Mouse (Mus musculus): ENCODE results near the gene Surf1. TPM values are rescaled to one million over a fixed set of nuclear protein-coding genes. Genes with fewer than 3 reads are reported as not detected.
A peak's percentile ranks its signal among the peaks of the same experiment; 100 is the strongest.

The Surf1 gene
- polyA plus RNA-seq (2015; fragmentation: Nextera tagmentation; extraction: Ambion mirVana) = 51.9 and 57.3 TPM in 2 replicates

GRCm38 (mm10) chr2:26915927-26916728, at the start of gene Surf1, which contains the start of gene Surf2:
Gene Surf1, minus strand, starts transcription at chr2:26916530.
Gene Surf2, plus strand, starts transcription at chr2:26916367.
- H3K4me3 ChIP-seq (ENCODE audit: low read length) = peak within 1 kb of the TSS; percentile 67
- ATAC-seq (ENCODE audit: low read depth) = peak; percentile 76
- WGBS = 2% methylated on average over 47 of the region's 47 CpGs
- H3K9ac ChIP-seq (ENCODE audit: low read length) = peak within 1 kb of the TSS; percentile 88
- no peaks in the 10 kb centered on the region for H3K9me3 ChIP-seq (ENCODE audit: control insufficient read depth, low read length)
- H3K27me3 ChIP-seq (ENCODE audit: control insufficient read depth, insufficient read depth, low read depth, low read length) = no peaks in the 10 kb centered on the region
- H3K4me1 ChIP-seq (replicated peaks; ENCODE audit: control insufficient read depth, insufficient read depth, low read length) = peaks cover 33% of the 10 kb centered on the region
- peak within 1 kb of the TSS; percentile 83 for H3K4me2 ChIP-seq (ENCODE audit: low read depth, low read length)
- peak within 1 kb of the TSS; percentile 51 for H3K27ac ChIP-seq (ENCODE audit: low read length)
- peaks cover 49% of the 10 kb centered on the region for H3K36me3 ChIP-seq (ENCODE audit: control insufficient read depth, insufficient read depth, low read length)

- no peak for ATAC-seq (ENCODE audit: low read depth)
- peaks cover 13% of the 10 kb centered on the region for H3K4me1 ChIP-seq (replicated peaks; ENCODE audit: control insufficient read depth, insufficient read depth, low read length)
- H3K4me2 ChIP-seq (ENCODE audit: low read depth, low read length) = peak overlapping the region; percentile 91
- WGBS = 10% methylated on average over 14 of the region's 14 CpGs
- H3K9me3 ChIP-seq (ENCODE audit: control insufficient read depth, low read length) = peaks cover 3% of the 10 kb centered on the region; the same call in 1 of the 2 replicates
- peaks cover 8% of the 10 kb centered on the region for H3K36me3 ChIP-seq (ENCODE audit: control insufficient read depth, insufficient read depth, low read length)
- peak overlapping the region; percentile 97 for H3K9ac ChIP-seq (ENCODE audit: low read length)
- peak overlapping the region; percentile 99 for H3K27ac ChIP-seq (ENCODE audit: low read length)
- H3K4me3 ChIP-seq (ENCODE audit: low read length) = peak overlapping the region; percentile 93
- no peaks in the 10 kb centered on the region for H3K27me3 ChIP-seq (ENCODE audit: control insufficient read depth, insufficient read depth, low read depth, low read length)
Observed at GRCm38 (mm10) chr2:26964724-26965370, 48.5 kb upstream of the Surf1 start.

GRCm38 (mm10) chr2:26963923-26964723, 47.8 kb upstream of the Surf1 start, which contains the start of gene Rexo4:
Gene Rexo4, minus strand, starts transcription at chr2:26964386.
- H3K36me3 ChIP-seq (ENCODE audit: control insufficient read depth, insufficient read depth, low read length) = peaks cover 12% of the 10 kb centered on the region
- H3K9me3 ChIP-seq (ENCODE audit: control insufficient read depth, low read length) = peaks cover 3% of the 10 kb centered on the region; the same call in 1 of the 2 replicates
- peak; percentile 96 for ATAC-seq (ENCODE audit: low read depth)
- peak within 1 kb of the TSS; percentile 99 for H3K27ac ChIP-seq (ENCODE audit: low read length)
- H3K4me1 ChIP-seq (replicated peaks; ENCODE audit: control insufficient read depth, insufficient read depth, low read length) = peaks cover 13% of the 10 kb centered on the region
- peak within 1 kb of the TSS; percentile 97 for H3K9ac ChIP-seq (ENCODE audit: low read length)
- H3K4me3 ChIP-seq (ENCODE audit: low read length) = peak within 1 kb of the TSS; percentile 93
- no peaks in the 10 kb centered on the region for H3K27me3 ChIP-seq (ENCODE audit: control insufficient read depth, insufficient read depth, low read depth, low read length)
- peak within 1 kb of the TSS; percentile 91 for H3K4me2 ChIP-seq (ENCODE audit: low read depth, low read length)
- WGBS = under 1% methylated on average over 50 of the region's 50 CpGs

- peaks cover 38% of the 10 kb centered on the region for H3K36me3 ChIP-seq (ENCODE audit: control insufficient read depth, insufficient read depth, low read length)
- no peaks in the 10 kb centered on the region for H3K27me3 ChIP-seq (ENCODE audit: control insufficient read depth, insufficient read depth, low read depth, low read length)
- no peak overlapping the region for H3K9ac ChIP-seq (ENCODE audit: low read length)
- peaks cover 13% of the 10 kb centered on the region for H3K4me1 ChIP-seq (replicated peaks; ENCODE audit: control insufficient read depth, insufficient read depth, low read length)
- no peak for ATAC-seq (ENCODE audit: low read depth)
- WGBS = 72% methylated on average over 4 of the region's 4 CpGs
- H3K27ac ChIP-seq (ENCODE audit: low read length) = no peak overlapping the region
- no peak overlapping the region for H3K4me3 ChIP-seq (ENCODE audit: low read length)
- H3K4me2 ChIP-seq (ENCODE audit: low read depth, low read length) = no peak overlapping the region
- H3K9me3 ChIP-seq (ENCODE audit: control insufficient read depth, low read length) = no peaks in the 10 kb centered on the region
Observed at GRCm38 (mm10) chr2:26960756-26961155, 44.4 kb upstream of the Surf1 start.

GRCm38 (mm10) chr2:26957488-26957859, 41.1 kb upstream of the Surf1 start:
- no peak overlapping the region for H3K27ac ChIP-seq (ENCODE audit: low read length)
- no peaks in the 10 kb centered on the region for H3K27me3 ChIP-seq (ENCODE audit: control insufficient read depth, insufficient read depth, low read depth, low read length)
- ATAC-seq (ENCODE audit: low read depth) = no peak
- no peak overlapping the region for H3K4me2 ChIP-seq (ENCODE audit: low read depth, low read length)
- WGBS = 75% methylated on average over 2 of the region's 2 CpGs
- H3K36me3 ChIP-seq (ENCODE audit: control insufficient read depth, insufficient read depth, low read length) = peaks cover 64% of the 10 kb centered on the region
- no peak overlapping the region for H3K4me3 ChIP-seq (ENCODE audit: low read length)
- no peak overlapping the region for H3K9ac ChIP-seq (ENCODE audit: low read length)
- H3K4me1 ChIP-seq (replicated peaks; ENCODE audit: control insufficient read depth, insufficient read depth, low read length) = no peaks in the 10 kb centered on the region
- H3K9me3 ChIP-seq (ENCODE audit: control insufficient read depth, low read length) = no peaks in the 10 kb centered on the region

GRCm38 (mm10) chr2:26956811-26957487, 40.6 kb upstream of the Surf1 start:
- WGBS = 90% methylated on average over 12 of the region's 12 CpGs
- Histone ChIP-seq H3K9ac (ENCODE audit: low read length) (no peak overlapping the region), H3K4me2 (ENCODE audit: low read depth, low read length) (no peak overlapping the region), H3K36me3 (ENCODE audit: control insufficient read depth, insufficient read depth, low read length) (peaks cover 64% of the 10 kb centered on the region), H3K27me3 (ENCODE audit: control insufficient read depth, insufficient read depth, low read depth, low read length) (no peaks in the 10 kb centered on the region), H3K9me3 (ENCODE audit: control insufficient read depth, low read length) (no peaks in the 10 kb centered on the region), H3K4me1 (replicated peaks; ENCODE audit: control insufficient read depth, insufficient read depth, low read length) (no peaks in the 10 kb centered on the region), H3K4me3 (ENCODE audit: low read length) (no peak overlapping the region), H3K27ac (ENCODE audit: low read length) (no peak overlapping the region)
- no peak for ATAC-seq (ENCODE audit: low read depth)

GRCm38 (mm10) chr2:26954735-26955395, 38.5 kb upstream of the Surf1 start:
- Histone ChIP-seq H3K27ac (ENCODE audit: low read length) (no peak overlapping the region), H3K27me3 (ENCODE audit: control insufficient read depth, insufficient read depth, low read depth, low read length) (no peaks in the 10 kb centered on the region), H3K4me1 (replicated peaks; ENCODE audit: control insufficient read depth, insufficient read depth, low read length) (no peaks in the 10 kb centered on the region), H3K4me2 (ENCODE audit: low read depth, low read length) (no peak overlapping the region), H3K9me3 (ENCODE audit: control insufficient read depth, low read length) (no peaks in the 10 kb centered on the region), H3K9ac (ENCODE audit: low read length) (no peak overlapping the region), H3K36me3 (ENCODE audit: control insufficient read depth, insufficient read depth, low read length) (peaks cover 57% of the 10 kb centered on the region), H3K4me3 (ENCODE audit: low read length) (no peak overlapping the region)
- no peak for ATAC-seq (ENCODE audit: low read depth)
- WGBS = 79% methylated on average over 2 of the region's 2 CpGs

- WGBS = 91% methylated on average over 8 of the region's 8 CpGs
Observed at GRCm38 (mm10) chr2:26952866-26953265, 36.5 kb upstream of the Surf1 start.

More at GRCm38 (mm10) chr2:26952866-26953265, 36.5 kb upstream of the Surf1 start:
- H3K36me3 ChIP-seq (ENCODE audit: control insufficient read depth, insufficient read depth, low read length) = peaks cover 43% of the 10 kb centered on the region
- no peak overlapping the region for H3K9ac ChIP-seq (ENCODE audit: low read length)
- H3K9me3 ChIP-seq (ENCODE audit: control insufficient read depth, low read length) = no peaks in the 10 kb centered on the region
- no peak for ATAC-seq (ENCODE audit: low read depth)
- no peaks in the 10 kb centered on the region for H3K27me3 ChIP-seq (ENCODE audit: control insufficient read depth, insufficient read depth, low read depth, low read length)
- no peak overlapping the region for H3K4me2 ChIP-seq (ENCODE audit: low read depth, low read length)
- no peaks in the 10 kb centered on the region for H3K4me1 ChIP-seq (replicated peaks; ENCODE audit: control insufficient read depth, insufficient read depth, low read length)
- no peak overlapping the region for H3K27ac ChIP-seq (ENCODE audit: low read length)
- no peak overlapping the region for H3K4me3 ChIP-seq (ENCODE audit: low read length)
